Mouse (Mus musculus): ENCODE results near the gene Gclc. TPM values are rescaled to one million over a fixed set of nuclear protein-coding genes. Genes with fewer than 3 reads are reported as not detected.

Gclc gene
- total and polyA plus RNA-seq, 3 experiments = 20.4 to 84.8 (median 35.7) TPM

GRCm38 (mm10) chr9:77766218-77766617 lies 11.9 kb downstream of the Gclc start:
- Histone ChIP-seq H3K79me2 (replicated peaks; ENCODE audit: control insufficient read depth, extremely low read depth, insufficient read depth, poor library complexity, severe bottlenecking) (peaks cover under 1% of the 10 kb centered on the region), H3K27me3 (replicated peaks) (no peaks in the 10 kb centered on the region), H3K36me3 (replicated peaks in 1 of 2; ENCODE audit: control insufficient read depth in 1 of 2, insufficient read depth in 1 of 2, low read length in 1 of 2) (peaks cover 28 to 84% of the 10 kb centered on the region in 2 experiments), H3K4me3 (replicated peaks in 1 of 3; ENCODE audit: low read depth in 2 of 3, low read length in 2 of 3, poor library complexity in 1 of 3) (no peak overlapping the region), H3K4me1 (ENCODE audit: control insufficient read depth in 1 of 2, insufficient read depth in 2 of 2) (no peaks in the 10 kb centered on the region), H3K4me2 (ENCODE audit: insufficient read depth, low read depth, poor library complexity, severe bottlenecking) (no peak overlapping the region), H3K27ac (ENCODE audit: insufficient read depth, low read depth) (no peak overlapping the region), H3K9me3 (replicated peaks; ENCODE audit: low read length) (no peaks in the 10 kb centered on the region), H3K9ac (ENCODE audit: insufficient read depth, low read depth) (no peak overlapping the region)
- in situ Hi-C loops (cut with MboI; ENCODE audit: low pct_ligation_motif_present, low pct_unique_long_range_greater_than_20kb, low sequenced_read_pairs) = no loop called here
- DNase-seq (ENCODE audit: extremely low read depth) = no peak
- dilution Hi-C loops (cut with MboI; ENCODE audit: extremely low pct_ligation_motif_present, extremely low pct_unique_long_range_greater_than_20kb, low sequenced_read_pairs) = no loop called here
- TF ChIP-seq MYC (IDR thresholded peaks at IDR 0.05; ENCODE audit: low read depth, low read length) (no peak), PAX5 (IDR thresholded peaks at IDR 0.05; ENCODE audit: low read length) (no peak), ZMIZ1 (IDR thresholded peaks at IDR 0.05; ENCODE audit: low read depth, low read length) (no peak), EP300 (IDR thresholded peaks at IDR 0.05; ENCODE audit: low read length) (no peak), TCF12 (IDR thresholded peaks at IDR 0.05; ENCODE audit: low read depth, low read length) (no peak), NELFE (IDR thresholded peaks at IDR 0.05; ENCODE audit: low read depth, low read length) (no peak), USF1 (IDR thresholded peaks at IDR 0.05; ENCODE audit: low read depth, low read length) (no peak), HCFC1 (IDR thresholded peaks at IDR 0.05; ENCODE audit: low read depth, low read length) (no peak), CHD1 (IDR thresholded peaks at IDR 0.05; ENCODE audit: low read depth, low read length) (no peak), MAZ (IDR thresholded peaks at IDR 0.05; ENCODE audit: low read depth, low read length) (no peak)

- no peak for DNase-seq (ENCODE audit: extremely low read depth)
- Histone ChIP-seq H3K4me3 (replicated peaks in 1 of 3; ENCODE audit: low read depth in 2 of 3, low read length in 2 of 3, poor library complexity in 1 of 3) (no peak overlapping the region), H3K4me1 (ENCODE audit: control insufficient read depth in 1 of 2, insufficient read depth in 2 of 2) (no peaks in the 10 kb centered on the region), H3K27me3 (replicated peaks) (no peaks in the 10 kb centered on the region), H3K4me2 (ENCODE audit: insufficient read depth, low read depth, poor library complexity, severe bottlenecking) (no peak overlapping the region), H3K27ac (ENCODE audit: insufficient read depth, low read depth) (no peak overlapping the region), H3K79me2 (replicated peaks; ENCODE audit: control insufficient read depth, extremely low read depth, insufficient read depth, poor library complexity, severe bottlenecking) (peaks cover 2% of the 10 kb centered on the region; the same call in 1 of the 2 replicates), H3K36me3 (replicated peaks in 1 of 2; ENCODE audit: control insufficient read depth in 1 of 2, insufficient read depth in 1 of 2, low read length in 1 of 2) (peaks cover 28 to 90% of the 10 kb centered on the region in 2 experiments), H3K9ac (ENCODE audit: insufficient read depth, low read depth) (no peak overlapping the region), H3K9me3 (replicated peaks; ENCODE audit: low read length) (no peaks in the 10 kb centered on the region)
- no peak for TF ChIP-seq ZMIZ1 (IDR thresholded peaks at IDR 0.05; ENCODE audit: low read depth, low read length)
- TF ChIP-seq MAZ (IDR thresholded peaks at IDR 0.05; ENCODE audit: low read depth, low read length) = no peak
- TF ChIP-seq ZKSCAN1 (IDR thresholded peaks at IDR 0.05; ENCODE audit: borderline replicate concordance, low read depth, low read length) = no peak
- TF ChIP-seq MAX (IDR thresholded peaks at IDR 0.05; ENCODE audit: low read length) = no peak
- TF ChIP-seq SIN3A (IDR thresholded peaks at IDR 0.05; ENCODE audit: low read length) = no peak
- no peak for TF ChIP-seq IRF4 (IDR thresholded peaks at IDR 0.05; ENCODE audit: low read depth, low read length)
- TF ChIP-seq MXI1 (IDR thresholded peaks at IDR 0.05; ENCODE audit: low read depth, low read length) = no peak
- no peak for TF ChIP-seq CTCF (conservative IDR thresholded peaks at IDR 0.05 in 1 of 2, IDR thresholded peaks at IDR 0.05 in 1 of 2; ENCODE audit: low read depth in 2 of 2, low read length in 2 of 2)
- in situ Hi-C loops (cut with MboI; ENCODE audit: low pct_ligation_motif_present, low pct_unique_long_range_greater_than_20kb, low sequenced_read_pairs) = no loop called here
- dilution Hi-C loops (cut with MboI; ENCODE audit: extremely low pct_ligation_motif_present, extremely low pct_unique_long_range_greater_than_20kb, low sequenced_read_pairs) = no loop called here
Observed at GRCm38 (mm10) chr9:77766767-77767166, 12.4 kb downstream of the Gclc start.
